Mouse (Mus musculus) kidney, adult 2 months (tissue): Measurements from ENCODE around the gene Slc38a1. TPM values are rescaled to one million over a fixed set of nuclear protein-coding genes. Genes with fewer than 3 reads are reported as not detected.
A peak's percentile ranks its signal among the peaks of the same experiment; 100 is the strongest.

ENCODE experiments used
- DNase-seq: peaks from one replicate; pipeline ENCODE4 v3.0.0; 2021
- H3K27ac ChIP-seq: fragments of 200-500 bp; 2 replicates; pipeline ENCODE4 v1.5.1; 2012; ENCODE audit warnings: low read depth, low read length, control low read depth, inconsistent platforms; ENCODE audit not compliant: insufficient read depth
- H3K27me3 ChIP-seq: fragments of 200-500 bp; replicated peaks from 2 replicates; pipeline ENCODE4 v1.6.1; 2012; ENCODE audit warnings: mild to moderate bottlenecking, moderate library complexity, low read length, inconsistent platforms; ENCODE audit not compliant: control insufficient read depth, insufficient read depth
- H3K36me3 ChIP-seq: fragments of 200-500 bp; 2 replicates; pipeline ENCODE4 v1.6.1; 2012; ENCODE audit warnings: mild to moderate bottlenecking, moderate library complexity, low read length, inconsistent platforms; ENCODE audit not compliant: control insufficient read depth, insufficient read depth
- H3K4me1 ChIP-seq: fragments of 200-500 bp; 2 replicates; pipeline ENCODE4 v1.6.1; 2011; ENCODE audit warnings: low read length; ENCODE audit not compliant: control insufficient read depth, insufficient read depth
- H3K4me3 ChIP-seq: fragments of 200-500 bp; 2 replicates; pipeline ENCODE4 v1.5.1; 2011; ENCODE audit warnings: mild to moderate bottlenecking, low read depth, low read length, control low read depth; ENCODE audit not compliant: insufficient read depth
- CTCF ChIP-seq: fragments of 200-500 bp; conservative IDR thresholded peaks from 2 replicates; pipeline ENCODE4 v1.5.1; 2011; ENCODE audit warnings: low read depth, mild to moderate bottlenecking, control low read depth, low read length, moderate library complexity, mixed read lengths; ENCODE audit not compliant: insufficient read depth, insufficient read length
- POLR2A ChIP-seq: fragments of 200-500 bp; IDR thresholded peaks from one replicate; pipeline ENCODE4 v1.6.1; 2011; ENCODE audit warnings: low read depth, low read length, control low read depth
- WGBS: fragments of 180-500 bp; shearing (Covaris S2); methylation state at CpG from one replicate; pipeline ENCODE4 v1.1.7; 2018; 5-methylcytosine and 5-hydroxymethylcytosine counted together
- polyA plus RNA-seq: library from polyadenylated mRNA; depleted of rRNA; stranded (reverse); fragments of >200 nt; gene quantifications from 2 replicates; pipeline ENCODE4 v1.2.3, GENCODE M21; 2012; rRNA removed

Slc38a1 gene
- polyA plus RNA-seq, result 4.2 and 8.0 TPM in 2 replicates

DNA sequence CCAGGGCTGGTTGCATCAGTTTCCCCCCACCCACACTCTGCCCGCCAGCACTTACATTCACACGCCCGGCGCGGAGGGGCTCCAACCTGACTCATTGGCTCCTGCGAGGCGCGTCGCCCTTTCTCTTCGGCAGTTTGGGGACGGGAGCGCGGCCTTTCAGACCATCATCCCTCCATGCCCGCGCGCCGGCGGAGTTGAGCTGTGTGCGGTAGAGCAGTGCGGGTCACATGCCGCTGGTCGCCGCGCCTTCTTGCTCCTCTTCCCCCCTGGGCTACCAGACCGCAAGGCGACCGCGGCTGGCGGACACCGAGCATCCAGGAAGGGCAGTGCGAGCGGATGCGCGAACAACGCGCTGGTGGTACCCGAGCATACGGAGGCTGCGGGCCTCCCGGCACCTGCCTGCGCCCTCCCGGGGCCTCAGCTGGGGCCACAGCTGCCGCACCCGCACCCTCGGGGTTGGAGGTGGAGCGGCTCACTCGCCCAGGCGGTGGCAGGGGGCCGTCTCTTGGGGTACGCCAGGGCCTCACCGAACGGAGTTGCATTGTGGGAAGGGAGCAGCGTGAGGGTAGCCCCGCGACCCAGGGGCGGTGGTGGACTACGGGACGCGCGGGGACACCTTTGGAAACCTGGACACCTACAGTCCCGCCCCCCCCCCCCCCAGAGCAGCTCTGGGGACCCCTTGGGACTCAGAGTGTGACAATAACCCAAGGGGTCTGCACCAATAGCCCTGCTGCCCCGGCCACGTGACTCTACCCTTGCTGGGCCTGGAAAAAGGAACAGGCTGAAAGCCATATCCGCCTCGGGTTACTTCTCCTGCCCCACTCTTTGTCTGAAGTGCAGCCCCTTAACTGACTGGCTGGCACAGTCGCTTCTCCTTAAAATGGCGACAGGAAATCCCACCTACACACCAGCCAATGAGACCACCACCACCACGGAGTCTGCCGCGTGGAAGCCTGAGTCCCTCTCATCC is at the start of gene Slc38a1:
TSS of gene Slc38a1 (minus strand) at position 478 of the 970 bp plus-strand sequence.
- no peaks in the 10 kb centered on the region for H3K4me1 ChIP-seq
- H3K36me3 ChIP-seq, result no peaks in the 10 kb centered on the region
- TF ChIP-seq POLR2A (no peak), CTCF (no peak)
- DNase-seq, result peak; percentile 14
- H3K4me3 ChIP-seq, result peak within 1 kb of the TSS; percentile 53
- 0 out of 2 replicates have a peak, but pooled peaks cover 2% of the 10 kb centered on the region for H3K27me3 ChIP-seq
- WGBS, result 1% methylated on average over 68 of the region's 70 CpGs
- no peak within 1 kb of the TSS for H3K27ac ChIP-seq

DNA sequence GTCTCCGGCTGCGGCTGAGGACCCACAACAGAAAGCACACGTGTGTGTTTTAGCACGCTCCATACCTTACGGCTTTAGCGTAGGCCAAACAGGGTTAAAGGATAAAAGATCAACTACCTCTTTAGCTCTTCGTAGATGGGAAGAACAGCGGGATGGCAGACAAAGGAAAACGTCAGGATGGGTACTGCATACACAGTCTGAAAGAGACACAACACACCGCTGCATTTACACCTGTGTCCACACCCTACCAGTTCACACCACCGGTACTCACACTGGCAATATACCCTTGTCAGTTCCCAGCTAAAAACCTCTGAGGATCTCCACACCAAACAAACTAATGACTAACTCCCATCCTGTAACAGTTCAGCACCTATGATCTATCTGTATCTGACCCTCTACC is 49.7 kb upstream of the Slc38a1 start:
- no peak overlapping the region for H3K27ac ChIP-seq
- H3K27me3 ChIP-seq, result no peaks in the 10 kb centered on the region
- TF ChIP-seq POLR2A (no peak), CTCF (no peak)
- peaks cover 34% of the 10 kb centered on the region for H3K36me3 ChIP-seq
- no peak overlapping the region for H3K4me3 ChIP-seq
- DNase-seq, result no peak
- WGBS, result 90% methylated on average over 11 of the region's 11 CpGs
- H3K4me1 ChIP-seq, result peaks cover 6% of the 10 kb centered on the region; the same call in 1 of the 2 replicates

- 79% methylated on average over 15 of the region's 15 CpGs for WGBS
- Histone ChIP-seq H3K36me3 (peaks cover 34% of the 10 kb centered on the region), H3K27me3 (no peaks in the 10 kb centered on the region), H3K4me1 (peaks cover 6% of the 10 kb centered on the region; the same call in 1 of the 2 replicates), H3K27ac (no peak overlapping the region), H3K4me3 (no peak overlapping the region)
- no peak for TF ChIP-seq POLR2A
- TF ChIP-seq CTCF, result no peak
- no peak for DNase-seq
These were observed 48.7 kb upstream of the Slc38a1 start for GRCm38 (mm10) chr15:96691381-96691780.

GRCm38 (mm10) chr15:96690829-96691228 is 48.1 kb upstream of the Slc38a1 start:
- DNase-seq, result no peak
- H3K4me1 ChIP-seq, result peaks cover under 1% of the 10 kb centered on the region; the same call in 1 of the 2 replicates
- no peak overlapping the region for H3K4me3 ChIP-seq
- TF ChIP-seq POLR2A (no peak), CTCF (no peak)
- no peaks in the 10 kb centered on the region for H3K27me3 ChIP-seq
- 87% methylated on average over 13 of the region's 13 CpGs for WGBS
- no peak overlapping the region for H3K27ac ChIP-seq
- peaks cover 34% of the 10 kb centered on the region for H3K36me3 ChIP-seq

DNA sequence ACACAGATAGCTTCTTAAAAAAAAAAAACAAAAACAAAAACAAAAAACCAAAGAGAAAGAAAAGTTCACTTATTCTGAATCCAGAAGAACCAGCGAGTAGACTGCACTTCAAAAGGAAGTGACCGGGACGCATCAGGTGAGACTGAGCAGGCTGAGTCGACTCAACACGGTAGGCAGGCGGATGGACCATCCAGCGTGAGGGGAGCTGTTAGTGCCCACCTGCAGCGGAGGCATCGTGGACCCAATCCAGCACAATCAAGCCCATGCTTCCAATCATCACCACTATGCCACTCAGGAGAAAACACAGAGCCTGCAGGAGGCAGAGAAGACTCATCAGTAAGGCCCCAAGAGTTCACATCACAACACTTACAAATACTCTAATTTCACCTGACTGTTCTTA is 47.2 kb upstream of the Slc38a1 start:
- H3K4me1 ChIP-seq, result no peaks in the 10 kb centered on the region
- DNase-seq, result no peak
- H3K27me3 ChIP-seq, result no peaks in the 10 kb centered on the region
- H3K27ac ChIP-seq, result no peak overlapping the region
- 76% methylated on average over 9 of the region's 9 CpGs for WGBS
- TF ChIP-seq CTCF (no peak), POLR2A (no peak)
- H3K4me3 ChIP-seq, result no peak overlapping the region
- H3K36me3 ChIP-seq, result peaks cover 34% of the 10 kb centered on the region

DNA sequence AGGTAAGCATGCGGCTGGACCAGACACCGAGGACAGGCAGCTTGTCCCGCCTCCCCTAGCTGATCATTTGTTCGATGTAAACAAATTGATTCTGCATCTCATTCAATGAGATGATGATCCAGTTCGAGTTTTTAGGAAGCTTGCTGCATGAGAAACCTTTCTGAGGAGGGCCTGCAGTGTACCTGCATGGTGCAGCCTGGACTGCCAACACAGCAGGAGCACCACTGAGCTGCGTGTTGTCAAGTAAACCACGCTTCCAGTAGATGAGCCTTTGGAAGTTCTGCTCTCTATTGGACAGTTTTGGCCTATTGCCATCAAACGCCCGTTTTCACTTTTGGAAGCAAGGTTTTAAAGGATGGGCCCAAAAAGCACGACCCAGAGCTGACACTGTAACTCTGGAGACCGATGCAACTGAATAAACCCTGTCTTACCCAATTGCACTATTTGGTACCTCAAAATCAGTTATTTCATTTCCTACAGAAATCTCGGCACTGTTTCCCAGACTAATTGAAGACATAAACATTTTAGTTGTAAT is 46.1 kb upstream of the Slc38a1 start:
- peaks cover 26% of the 10 kb centered on the region for H3K36me3 ChIP-seq
- DNase-seq, result no peak

DNA sequence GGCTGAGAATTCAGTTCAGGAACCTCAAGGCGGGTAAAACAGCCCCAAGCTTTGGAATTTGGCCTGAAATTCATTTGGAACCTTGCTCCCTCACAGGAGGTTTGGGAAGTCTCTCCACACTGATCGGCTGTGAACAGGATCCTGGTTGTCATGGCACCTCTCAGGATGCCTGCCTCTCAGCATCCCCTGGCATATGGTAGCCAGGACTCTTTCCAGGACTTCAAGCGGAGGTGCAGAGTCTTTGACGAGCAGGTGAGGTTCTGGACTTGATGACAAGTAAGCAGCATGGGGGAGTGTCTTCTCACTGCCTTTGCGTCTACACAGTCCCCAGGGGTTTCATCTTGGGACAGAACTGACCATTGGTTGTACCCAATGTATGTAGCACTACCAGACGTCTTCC is 45.3 kb upstream of the Slc38a1 start:
- Histone ChIP-seq H3K27me3 (no peaks in the 10 kb centered on the region), H3K27ac (no peak overlapping the region), H3K4me1 (no peaks in the 10 kb centered on the region), H3K4me3 (no peak overlapping the region), H3K36me3 (peaks cover 20% of the 10 kb centered on the region)
- TF ChIP-seq POLR2A (no peak), CTCF (no peak)
- DNase-seq, result no peak
- WGBS, result 81% methylated on average over 6 of the region's 6 CpGs

More for the DNA sequence above, 46.1 kb upstream of the Slc38a1 start:
- TF ChIP-seq POLR2A (no peak), CTCF (no peak)
- Histone ChIP-seq H3K27me3 (no peaks in the 10 kb centered on the region), H3K27ac (no peak overlapping the region), H3K4me1 (no peaks in the 10 kb centered on the region), H3K4me3 (no peak overlapping the region)
- WGBS, result 85% methylated on average over 12 of the region's 12 CpGs
